Mouse (Mus musculus) stomach, embryonic 16.5 days (tissue): ENCODE results near the gene Sec62. TPM values are rescaled to one million over a fixed set of nuclear protein-coding genes. Genes with fewer than 3 reads are reported as not detected.

Experiments
- ATAC-seq: fragments of 200-750 bp; cut with Nextera tagmentation; 2 replicates; pipeline ENCODE4 v1.8.0; 2017; ENCODE audit warnings: moderate number of reproducible peaks, moderate TSS enrichment; ENCODE audit not compliant: insufficient read depth, low FRiP score
- H3K27ac ChIP-seq: fragments of 300-500 bp; sonication (generic); 2 replicates; pipeline ENCODE4 v1.5.1; 2014; ENCODE audit warnings: low read length
- H3K27me3 ChIP-seq: fragments of 300-500 bp; sonication (generic); 2 replicates; pipeline ENCODE4 v1.6.1; 2014; ENCODE audit warnings: low read length, control low read depth, mixed read lengths; ENCODE audit not compliant: control insufficient read depth, insufficient read depth
- H3K36me3 ChIP-seq: fragments of 300-500 bp; sonication (generic); 2 replicates; pipeline ENCODE4 v1.6.1; 2014; ENCODE audit warnings: low read length; ENCODE audit not compliant: control insufficient read depth, insufficient read depth
- H3K4me1 ChIP-seq: fragments of 300-500 bp; sonication (generic); 2 replicates; pipeline ENCODE4 v1.6.1; 2014; ENCODE audit warnings: low read length, control low read depth, mixed read lengths; ENCODE audit not compliant: control insufficient read depth, insufficient read depth
- H3K4me2 ChIP-seq: fragments of 300-500 bp; sonication (generic); 2 replicates; pipeline ENCODE4 v1.6.1; 2014; ENCODE audit warnings: low read depth, low read length, mixed read lengths
- H3K4me3 ChIP-seq: fragments of 300-500 bp; sonication (generic); replicated peaks from 2 replicates; pipeline ENCODE4 v1.5.1; 2014; ENCODE audit warnings: mild to moderate bottlenecking, low read length
- H3K9ac ChIP-seq: fragments of 300-500 bp; sonication (generic); 2 replicates; pipeline ENCODE4 v1.6.1; 2014; ENCODE audit warnings: low read length
- H3K9me3 ChIP-seq: fragments of 300-500 bp; sonication (generic); replicated peaks from 2 replicates; pipeline ENCODE4 v1.6.1; 2016; ENCODE audit warnings: low read length, control low read depth; ENCODE audit not compliant: control insufficient read depth
- WGBS: fragments of 180-500 bp; shearing (Covaris S2); extraction: QIAGEN DNeasy Blood & Tissue Kit; methylation state at CpG from one replicate; pipeline ENCODE4 v1.1.7; 2014; 5-methylcytosine and 5-hydroxymethylcytosine counted together
- polyA plus RNA-seq: library from polyadenylated mRNA; unstranded; fragments of >200 nt; fragmentation: Nextera tagmentation; extraction: Ambion mirVana; gene quantifications from 2 replicates; pipeline ENCODE4 v1.2.1, GENCODE M21; 2015

Sec62 gene
- polyA plus RNA-seq: 62.8 and 86.1 TPM in 2 replicates

- Histone ChIP-seq H3K27ac (peak within 1 kb of the TSS; percentile 78), H3K9me3 (no peaks in the 10 kb centered on the region), H3K4me1 (no peaks in the 10 kb centered on the region), H3K27me3 (no peaks in the 10 kb centered on the region), H3K4me2 (peak within 1 kb of the TSS; percentile 80), H3K9ac (peak within 1 kb of the TSS; percentile 98), H3K36me3 (no peaks in the 10 kb centered on the region), H3K4me3 (peak within 1 kb of the TSS; percentile 97)
- WGBS: 1% methylated on average over 62 of the region's 62 CpGs
- peak; percentile 95 for ATAC-seq
These were observed at the start of gene Sec62 for GRCm38 (mm10) chr3:30792737-30793402. TSS of gene Sec62 (plus strand) at chr3:30792875.

GRCm38 (mm10) chr3:30742891-30743290 lies 49.8 kb upstream of the Sec62 start:
- Histone ChIP-seq H3K9ac (no peak overlapping the region), H3K36me3 (no peaks in the 10 kb centered on the region), H3K4me2 (no peak overlapping the region), H3K27me3 (no peaks in the 10 kb centered on the region), H3K27ac (no peak overlapping the region), H3K4me3 (no peak overlapping the region), H3K9me3 (no peaks in the 10 kb centered on the region; the same call in 1 of the 2 replicates), H3K4me1 (no peaks in the 10 kb centered on the region)
- 86% methylated on average over 7 of the region's 7 CpGs for WGBS
- ATAC-seq: no peak

- H3K4me2 ChIP-seq: no peak within 1 kb of the TSS
- WGBS: 82% methylated on average over 7 of the region's 7 CpGs
- H3K9me3 ChIP-seq: no peaks in the 10 kb centered on the region; the same call in 1 of the 2 replicates
These were observed 46.7 kb upstream of the Sec62 start, which contains the start of gene Samd7 for GRCm38 (mm10) chr3:30746006-30746405. TSS of gene Samd7 (plus strand) at chr3:30746293.

GRCm38 (mm10) chr3:30748316-30748715 lies 44.4 kb upstream of the Sec62 start:
- no peaks in the 10 kb centered on the region for H3K36me3 ChIP-seq
- no peak overlapping the region for H3K27ac ChIP-seq
- no peak overlapping the region for H3K4me2 ChIP-seq
- H3K4me1 ChIP-seq: no peaks in the 10 kb centered on the region
- no peak overlapping the region for H3K4me3 ChIP-seq
- ATAC-seq: no peak
- H3K9ac ChIP-seq: no peak overlapping the region
- WGBS: 72% methylated on average over 9 of the region's 9 CpGs
- H3K27me3 ChIP-seq: no peaks in the 10 kb centered on the region
- H3K9me3 ChIP-seq: no peaks in the 10 kb centered on the region; the same call in 1 of the 2 replicates

More at GRCm38 (mm10) chr3:30746006-30746405, 46.7 kb upstream of the Sec62 start, which contains the start of gene Samd7:
- Histone ChIP-seq H3K36me3 (no peaks in the 10 kb centered on the region), H3K4me1 (no peaks in the 10 kb centered on the region), H3K9ac (no peak within 1 kb of the TSS), H3K4me3 (no peak within 1 kb of the TSS), H3K27me3 (no peaks in the 10 kb centered on the region), H3K27ac (no peak within 1 kb of the TSS)
- no peak for ATAC-seq

GRCm38 (mm10) chr3:30754696-30755095 lies 38.0 kb upstream of the Sec62 start:
- H3K27ac ChIP-seq: no peak overlapping the region
- no peak overlapping the region for H3K9ac ChIP-seq
- no peak for ATAC-seq
- no peaks in the 10 kb centered on the region for H3K9me3 ChIP-seq
- no peaks in the 10 kb centered on the region for H3K27me3 ChIP-seq
- H3K4me1 ChIP-seq: no peaks in the 10 kb centered on the region
- 84% methylated on average over 4 of the region's 4 CpGs for WGBS
- H3K4me2 ChIP-seq: no peak overlapping the region
- no peak overlapping the region for H3K4me3 ChIP-seq
- H3K36me3 ChIP-seq: no peaks in the 10 kb centered on the region

GRCm38 (mm10) chr3:30764877-30765276 lies 27.8 kb upstream of the Sec62 start:
- 90% methylated on average over 4 of the region's 4 CpGs for WGBS
- no peak overlapping the region for H3K9ac ChIP-seq
- H3K4me1 ChIP-seq: no peaks in the 10 kb centered on the region; the same call in 1 of the 2 replicates
- no peak overlapping the region for H3K4me3 ChIP-seq
- H3K9me3 ChIP-seq: no peaks in the 10 kb centered on the region
- H3K27me3 ChIP-seq: no peaks in the 10 kb centered on the region
- H3K27ac ChIP-seq: no peak overlapping the region
- no peaks in the 10 kb centered on the region for H3K36me3 ChIP-seq
- no peak for ATAC-seq
- H3K4me2 ChIP-seq: no peak overlapping the region

GRCm38 (mm10) chr3:30765311-30766027 lies 27.2 kb upstream of the Sec62 start:
- no peaks in the 10 kb centered on the region for H3K27me3 ChIP-seq
- H3K9me3 ChIP-seq: no peaks in the 10 kb centered on the region
- no peak overlapping the region for H3K4me3 ChIP-seq
- no peaks in the 10 kb centered on the region for H3K36me3 ChIP-seq
- peak; percentile 88 for ATAC-seq
- no peak overlapping the region for H3K9ac ChIP-seq
- no peaks in the 10 kb centered on the region; the same call in 1 of the 2 replicates for H3K4me1 ChIP-seq
- no peak overlapping the region for H3K4me2 ChIP-seq
- WGBS: 60% methylated on average over 10 of the region's 10 CpGs
- no peak overlapping the region for H3K27ac ChIP-seq

- H3K4me2 ChIP-seq: no peak overlapping the region
- 53% methylated on average over 7 of the region's 7 CpGs for WGBS
These were observed 26.5 kb upstream of the Sec62 start for GRCm38 (mm10) chr3:30766177-30766576.

GRCm38 (mm10) chr3:30767271-30767670 lies 25.4 kb upstream of the Sec62 start:
- Histone ChIP-seq H3K4me1 (no peaks in the 10 kb centered on the region; the same call in 1 of the 2 replicates), H3K36me3 (no peaks in the 10 kb centered on the region), H3K4me2 (no peak overlapping the region), H3K9me3 (no peaks in the 10 kb centered on the region), H3K27me3 (no peaks in the 10 kb centered on the region), H3K27ac (no peak overlapping the region), H3K4me3 (no peak overlapping the region), H3K9ac (no peak overlapping the region)
- no peak for ATAC-seq
- WGBS: 91% methylated on average over 6 of the region's 6 CpGs

More at GRCm38 (mm10) chr3:30766177-30766576, 26.5 kb upstream of the Sec62 start:
- Histone ChIP-seq H3K9me3 (no peaks in the 10 kb centered on the region), H3K9ac (no peak overlapping the region), H3K27ac (no peak overlapping the region), H3K4me3 (no peak overlapping the region), H3K36me3 (no peaks in the 10 kb centered on the region), H3K4me1 (no peaks in the 10 kb centered on the region; the same call in 1 of the 2 replicates), H3K27me3 (no peaks in the 10 kb centered on the region)
- ATAC-seq: peak; percentile 80
